Mouse (Mus musculus) megakaryocyte, adult 5-6 weeks (primary cell): ENCODE measurements at regions not wholly inside any gene's neighbourhood (a gene's known extent, or its start where the extent isn't known, plus 50 kb on each side); places are given as distances from the start of the nearest gene placed in this dataset.

Source experiments
- ATAC-seq: 2 replicates; pipeline ENCODE4 v1.8.0; 2016; ENCODE audit warnings: mild to moderate bottlenecking, inconsistent platforms; ENCODE audit not compliant: poor library complexity, severe bottlenecking

GRCm38 (mm10) chr14:78438064-78438677 is 98.4 kb downstream of the Akap11 start:
- peak; percentile 74 for ATAC-seq

GRCm38 (mm10) chr14:78436586-78436985 is 100.0 kb downstream of the Akap11 start:
- no peak for ATAC-seq

GRCm38 (mm10) chr14:78435982-78436381 is 100.6 kb downstream of the Akap11 start:
- peak; percentile 16; the same call in 1 of the 2 replicates for ATAC-seq

- ATAC-seq: 0 out of 2 replicates have a peak, but pooled peaks have one; percentile 13
Measured at GRCm38 (mm10) chr14:78435561-78435960, 101.0 kb downstream of the Akap11 start.

GRCm38 (mm10) chr14:78434753-78435152 is 101.9 kb downstream of the Akap11 start:
- ATAC-seq: no peak

GRCm38 (mm10) chr14:78434126-78434525 is 102.5 kb downstream of the Akap11 start:
- ATAC-seq: no peak

- no peak for ATAC-seq
Measured at GRCm38 (mm10) chr14:78432471-78432870, 104.1 kb downstream of the Akap11 start.

- ATAC-seq: no peak
Measured at GRCm38 (mm10) chr14:78431931-78432330, 104.7 kb downstream of the Akap11 start.

GRCm38 (mm10) chr14:78431406-78431805 is 105.2 kb downstream of the Akap11 start:
- no peak for ATAC-seq

- ATAC-seq: no peak
Measured at GRCm38 (mm10) chr14:78428233-78429019, 108.2 kb downstream of the Akap11 start.

GRCm38 (mm10) chr14:78427062-78427461 is 109.5 kb downstream of the Akap11 start:
- no peak for ATAC-seq

- no peak for ATAC-seq
Measured at GRCm38 (mm10) chr14:78422601-78423000, 114.0 kb downstream of the Akap11 start.

GRCm38 (mm10) chr14:78420966-78421365 is 113.1 kb upstream of the Tnfsf11 start:
- ATAC-seq: no peak

- ATAC-seq: no peak
Measured at GRCm38 (mm10) chr14:78420176-78420575, 112.3 kb upstream of the Tnfsf11 start.

GRCm38 (mm10) chr14:78405568-78405967 is 97.7 kb upstream of the Tnfsf11 start:
- ATAC-seq: no peak

- ATAC-seq: no peak
Measured at GRCm38 (mm10) chr14:78397914-78398313, 90.1 kb upstream of the Tnfsf11 start.

GRCm38 (mm10) chr14:78395631-78396030 is 87.8 kb upstream of the Tnfsf11 start:
- ATAC-seq: no peak

- ATAC-seq: no peak
Measured at GRCm38 (mm10) chr14:78387011-78387410, 79.2 kb upstream of the Tnfsf11 start.

- ATAC-seq: peak; percentile 72
Measured at GRCm38 (mm10) chr14:78384370-78384769, 76.5 kb upstream of the Tnfsf11 start.

- ATAC-seq: peak; percentile 62
Measured at GRCm38 (mm10) chr14:78383256-78383709, 75.4 kb upstream of the Tnfsf11 start.

GRCm38 (mm10) chr14:78380011-78380410 is 72.2 kb upstream of the Tnfsf11 start:
- no peak for ATAC-seq

GRCm38 (mm10) chr14:78376591-78376990 is 68.7 kb upstream of the Tnfsf11 start:
- no peak for ATAC-seq
